Mouse (Mus musculus) stomach, postnatal 0 days (tissue): ENCODE results near the gene Ephb3.
"Not testable (repeated sequence)": the region's sequence is repeated elsewhere in the genome, so short reads cannot be mapped to it uniquely, and the experiment has no call there.

ENCODE experiments used
- CTCF ChIP-seq: IDR thresholded peaks from 2 replicates; pipeline ENCODE4 v1.5.1; 2016; ENCODE audit warnings: antibody characterized with exemption, low read depth, mild to moderate bottlenecking, moderate library complexity
- EP300 ChIP-seq: optimal IDR thresholded peaks from 2 replicates; pipeline ENCODE3; 2016; ENCODE audit warnings: antibody characterized with exemption

- TF ChIP-seq CTCF, EP300: not testable (repeated sequence)
These were observed 45.3 kb upstream of the Ephb3 start for GRCm38 (mm10) chr16:21159226-21159625.
